Mouse (Mus musculus) forebrain, embryonic 14.5 days (tissue): ENCODE measurements around the gene Mccc1. TPM values are rescaled to one million over a fixed set of nuclear protein-coding genes. Genes with fewer than 3 reads are reported as not detected.
A peak's percentile ranks its signal among the peaks of the same experiment; 100 is the strongest.

Source experiments
- ATAC-seq: fragments of 200-750 bp; cut with Nextera tagmentation; 2 replicates; pipeline ENCODE4 v1.8.0; 2017; ENCODE audit warnings: mild to moderate bottlenecking, moderate library complexity
- DNase-seq: peaks from one replicate; pipeline ENCODE4 v3.0.0-alpha.2; 2015; ENCODE audit warnings: low spot score
- H3K27ac ChIP-seq: fragments of 300-500 bp; sonication (generic); 2 replicates; pipeline ENCODE4 v1.5.1; 2014; ENCODE audit warnings: low read depth, mild to moderate bottlenecking, control low read depth, low read length, moderate library complexity
- H3K27me3 ChIP-seq: fragments of 300-500 bp; sonication (generic); replicated peaks from 2 replicates; pipeline ENCODE4 v1.6.1; 2014; ENCODE audit warnings: low read length, control low read depth, mixed read lengths; ENCODE audit not compliant: control insufficient read depth, insufficient read depth
- H3K36me3 ChIP-seq: fragments of 300-500 bp; sonication (generic); 2 replicates; pipeline ENCODE4 v1.6.1; 2014; ENCODE audit warnings: low read length, control low read depth; ENCODE audit not compliant: control insufficient read depth, insufficient read depth
- H3K4me1 ChIP-seq: fragments of 300-500 bp; sonication (generic); 2 replicates; pipeline ENCODE4 v1.6.1; 2014; ENCODE audit warnings: antibody characterized with exemption, low read length, control low read depth; ENCODE audit not compliant: control insufficient read depth, insufficient read depth
- H3K4me2 ChIP-seq: fragments of 300-500 bp; sonication (generic); 2 replicates; pipeline ENCODE4 v1.6.1; 2014; ENCODE audit warnings: mild to moderate bottlenecking, control low read depth, low read length
- H3K4me3 ChIP-seq: fragments of 300-500 bp; sonication (generic); 2 replicates; pipeline ENCODE4 v1.5.1; 2014; ENCODE audit warnings: low read depth, low read length, control low read depth
- H3K9ac ChIP-seq: fragments of 300-500 bp; sonication (generic); 2 replicates; pipeline ENCODE4 v1.6.1; 2014; ENCODE audit warnings: mild to moderate bottlenecking, low read length, control low read depth, moderate library complexity
- H3K9me3 ChIP-seq: fragments of 300-500 bp; sonication (generic); replicated peaks from 2 replicates; pipeline ENCODE4 v1.6.1; 2016; ENCODE audit warnings: low read length, control low read depth, mixed read lengths; ENCODE audit not compliant: control insufficient read depth
- WGBS: fragments of 180-500 bp; shearing (Covaris S2); extraction: QIAGEN DNeasy Blood & Tissue Kit; methylation state at CpG from one replicate; pipeline ENCODE4 v1.1.7; 2014; 5-methylcytosine and 5-hydroxymethylcytosine counted together
- polyA plus RNA-seq: library from polyadenylated mRNA; unstranded; fragments of >200 nt; fragmentation: Nextera tagmentation; extraction: Ambion mirVana; gene quantifications from 2 replicates; pipeline ENCODE4 v1.2.1, GENCODE M21; 2014

Mccc1 gene
- polyA plus RNA-seq, 1 experiment from 2014 or later, result 20.0 TPM

GRCm38 (mm10) chr3:35932735-35933404, 67.6 kb downstream of the Mccc1 start:
- ATAC-seq, result peak; percentile 95
- peak overlapping the region; percentile 91 for H3K27ac ChIP-seq
- 0% methylated on average over 45 of the region's 73 CpGs for WGBS
- H3K9ac ChIP-seq, result peak overlapping the region; percentile 95
- peak overlapping the region; percentile 91 for H3K4me2 ChIP-seq
- H3K36me3 ChIP-seq, result 0 out of 2 replicates have a peak, but pooled peaks cover 5% of the 10 kb centered on the region
- peak overlapping the region; percentile 87 for H3K4me3 ChIP-seq
- H3K9me3 ChIP-seq, result no peaks in the 10 kb centered on the region
- DNase-seq, result peak; percentile 85
- no peaks in the 10 kb centered on the region for H3K27me3 ChIP-seq
- H3K4me1 ChIP-seq, result peaks cover 13% of the 10 kb centered on the region

GRCm38 (mm10) chr3:35931896-35932727, 68.4 kb downstream of the Mccc1 start:
- H3K27me3 ChIP-seq, result no peaks in the 10 kb centered on the region
- peak overlapping the region; percentile 91 for H3K4me2 ChIP-seq
- H3K36me3 ChIP-seq, result 0 out of 2 replicates have a peak, but pooled peaks cover under 1% of the 10 kb centered on the region
- peak overlapping the region; percentile 95 for H3K9ac ChIP-seq
- H3K4me3 ChIP-seq, result peak overlapping the region; percentile 87
- ATAC-seq (peak; percentile 79), DNase-seq (peak; percentile 57)
- peak overlapping the region; percentile 91 for H3K27ac ChIP-seq
- WGBS, result under 1% methylated on average over 59 of the region's 65 CpGs
- H3K4me1 ChIP-seq, result peaks cover 13% of the 10 kb centered on the region
- H3K9me3 ChIP-seq, result no peaks in the 10 kb centered on the region

DNA sequence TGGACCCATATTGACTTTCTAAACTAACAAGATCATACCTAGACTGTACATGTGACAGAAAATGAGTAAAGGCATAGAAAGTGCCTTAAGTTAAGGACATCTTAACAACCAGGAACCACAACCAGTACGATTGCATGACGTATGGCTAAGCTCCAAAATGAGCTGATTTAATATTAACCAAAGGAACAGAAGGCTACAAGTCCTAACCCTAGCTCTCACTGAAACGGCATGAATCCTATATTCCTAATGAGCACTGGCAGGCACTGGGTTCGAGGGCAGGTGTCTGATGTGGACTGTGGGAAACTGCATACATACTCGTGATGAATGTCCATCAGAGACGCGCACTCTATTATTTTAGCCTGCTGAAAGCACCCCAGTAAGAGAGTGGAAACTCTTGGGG, 69.1 kb downstream of the Mccc1 start:
- Histone ChIP-seq H3K9ac (peak overlapping the region; percentile 95), H3K36me3 (no peaks in the 10 kb centered on the region), H3K27me3 (no peaks in the 10 kb centered on the region), H3K4me3 (peak overlapping the region; percentile 87), H3K4me2 (peak overlapping the region; percentile 91), H3K9me3 (no peaks in the 10 kb centered on the region), H3K4me1 (peaks cover 13% of the 10 kb centered on the region), H3K27ac (no peak overlapping the region)
- ATAC-seq, result no peak
- DNase-seq, result no peak
- 31% methylated on average over 7 of the region's 7 CpGs for WGBS

DNA sequence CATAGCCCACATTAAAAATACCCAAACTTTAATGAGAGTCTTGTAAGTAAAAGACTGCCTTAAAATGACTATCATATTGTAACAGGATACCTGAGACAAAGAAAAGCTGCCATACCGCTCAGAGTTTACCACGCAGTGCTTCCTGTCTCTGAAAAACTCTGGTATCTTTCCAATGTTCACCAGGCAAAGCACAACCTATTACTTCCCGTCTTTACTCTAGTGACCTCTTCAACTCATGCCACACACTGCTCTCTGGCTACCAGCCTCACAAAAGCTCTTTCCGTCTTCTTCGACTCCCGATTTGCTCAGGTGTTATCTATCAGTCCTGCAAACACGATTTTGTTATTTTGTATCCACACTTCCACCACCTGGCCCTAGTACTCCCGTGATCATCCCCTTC, 70.6 kb downstream of the Mccc1 start:
- Histone ChIP-seq H3K4me3 (no peak overlapping the region), H3K36me3 (no peaks in the 10 kb centered on the region), H3K9me3 (no peaks in the 10 kb centered on the region), H3K9ac (no peak overlapping the region), H3K4me2 (no peak overlapping the region), H3K27ac (no peak overlapping the region), H3K4me1 (peaks cover 13% of the 10 kb centered on the region), H3K27me3 (no peaks in the 10 kb centered on the region)
- ATAC-seq (no peak), DNase-seq (no peak)
- 76% methylated on average over 8 of the region's 8 CpGs for WGBS

GRCm38 (mm10) chr3:35929406-35929805, 71.1 kb downstream of the Mccc1 start:
- no peak for DNase-seq
- no peaks in the 10 kb centered on the region for H3K27me3 ChIP-seq
- peaks cover 13% of the 10 kb centered on the region for H3K4me1 ChIP-seq
- no peak overlapping the region for H3K4me2 ChIP-seq
- no peak overlapping the region for H3K4me3 ChIP-seq
- 67% methylated on average over 3 of the region's 3 CpGs for WGBS
- H3K9ac ChIP-seq, result no peak overlapping the region
- no peak overlapping the region for H3K27ac ChIP-seq
- H3K36me3 ChIP-seq, result no peaks in the 10 kb centered on the region
- no peaks in the 10 kb centered on the region for H3K9me3 ChIP-seq
- no peak for ATAC-seq

- Histone ChIP-seq H3K27ac (no peak overlapping the region), H3K27me3 (no peaks in the 10 kb centered on the region), H3K36me3 (no peaks in the 10 kb centered on the region), H3K9me3 (no peaks in the 10 kb centered on the region), H3K4me2 (no peak overlapping the region), H3K9ac (no peak overlapping the region), H3K4me1 (peaks cover 1% of the 10 kb centered on the region; the same call in 1 of the 2 replicates), H3K4me3 (no peak overlapping the region)
- DNase-seq, result no peak
- ATAC-seq, result no peak
- WGBS, result 85% methylated on average over 2 of the region's 2 CpGs
Observed at GRCm38 (mm10) chr3:35925852-35926251, 74.6 kb downstream of the Mccc1 start.

- Histone ChIP-seq H3K9me3 (no peaks in the 10 kb centered on the region), H3K4me2 (no peak overlapping the region), H3K36me3 (no peaks in the 10 kb centered on the region), H3K9ac (no peak overlapping the region), H3K4me1 (no peaks in the 10 kb centered on the region), H3K27ac (no peak overlapping the region), H3K4me3 (no peak overlapping the region), H3K27me3 (no peaks in the 10 kb centered on the region)
- ATAC-seq, result no peak
- WGBS, result 82% methylated on average over 3 of the region's 3 CpGs
- DNase-seq, result no peak
Observed at GRCm38 (mm10) chr3:35924007-35924406, 76.5 kb downstream of the Mccc1 start.

- no peak overlapping the region for H3K9ac ChIP-seq
- no peak for ATAC-seq
- H3K9me3 ChIP-seq, result no peaks in the 10 kb centered on the region
Observed at GRCm38 (mm10) chr3:35923495-35923894, 77.0 kb downstream of the Mccc1 start.

GRCm38 (mm10) chr3:35922522-35922921, 78.0 kb downstream of the Mccc1 start:
- H3K4me1 ChIP-seq, result no peaks in the 10 kb centered on the region
- H3K36me3 ChIP-seq, result peaks cover 4% of the 10 kb centered on the region; the same call in 1 of the 2 replicates
- H3K9me3 ChIP-seq, result no peaks in the 10 kb centered on the region
- H3K4me2 ChIP-seq, result no peak overlapping the region
- ATAC-seq (no peak), DNase-seq (no peak)
- no peak overlapping the region for H3K27ac ChIP-seq
- no peak overlapping the region for H3K9ac ChIP-seq
- H3K27me3 ChIP-seq, result no peaks in the 10 kb centered on the region
- no peak overlapping the region for H3K4me3 ChIP-seq
- 90% methylated on average over 4 of the region's 4 CpGs for WGBS

More at GRCm38 (mm10) chr3:35923495-35923894, 77.0 kb downstream of the Mccc1 start:
- H3K4me2 ChIP-seq, result no peak overlapping the region
- no peak overlapping the region for H3K27ac ChIP-seq
- WGBS, result 70% methylated on average over 7 of the region's 7 CpGs
- no peak for DNase-seq
- no peak overlapping the region for H3K4me3 ChIP-seq
- H3K4me1 ChIP-seq, result no peaks in the 10 kb centered on the region
- no peaks in the 10 kb centered on the region for H3K27me3 ChIP-seq
- no peaks in the 10 kb centered on the region for H3K36me3 ChIP-seq
